Mouse (Mus musculus) liver, embryonic 14.5 days (tissue): Measurements from ENCODE around the gene Cbx8. TPM values are rescaled to one million over a fixed set of nuclear protein-coding genes. Genes with fewer than 3 reads are reported as not detected.
A peak's percentile ranks its signal among the peaks of the same experiment; 100 is the strongest.

Experiments
- ATAC-seq: fragments of 200-750 bp; cut with Nextera tagmentation; 2 replicates; pipeline ENCODE4 v1.8.0; 2017; ENCODE audit warnings: moderate number of reproducible peaks, mild to moderate bottlenecking, moderate library complexity; ENCODE audit not compliant: insufficient read depth
- DNase-seq, 3 experiments: peaks; one replicate each; pipeline ENCODE4 v3.0.0-alpha.2; 2012 to 2013; ENCODE audit warnings: low read depth in 3 of 3, low spot score in 3 of 3
- H3K27ac ChIP-seq: fragments of 300-500 bp; sonication (generic); 2 replicates; pipeline ENCODE4 v1.5.1; 2014; ENCODE audit warnings: moderate library complexity, mild to moderate bottlenecking, control low read depth, inconsistent platforms
- H3K27me3 ChIP-seq: fragments of 300-500 bp; sonication (generic); 2 replicates; pipeline ENCODE4 v1.6.1; 2014; ENCODE audit warnings: mild to moderate bottlenecking, low read length, moderate library complexity; ENCODE audit not compliant: control insufficient read depth, insufficient read depth
- H3K36me3 ChIP-seq: fragments of 300-500 bp; sonication (generic); replicated peaks from 2 replicates; pipeline ENCODE4 v1.6.1; 2014; ENCODE audit warnings: low read depth; ENCODE audit not compliant: control insufficient read depth, insufficient read depth
- H3K4me1 ChIP-seq, 2 experiments: fragments of 200-500 bp in 1 of 2; fragments of 300-500 bp in 1 of 2; sonication (generic) in 1 of 2; replicated peaks; 2 replicates each; pipeline ENCODE4 v1.6.1; 2012 to 2014; ENCODE audit warnings: antibody characterized with exemption in 1 of 2, inconsistent platforms in 1 of 2, low read length in 1 of 2; ENCODE audit not compliant: control insufficient read depth in 2 of 2, insufficient read depth in 2 of 2
- H3K4me2 ChIP-seq: fragments of 300-500 bp; sonication (generic); 2 replicates; pipeline ENCODE4 v1.6.1; 2014; ENCODE audit warnings: low read depth, mild to moderate bottlenecking, control low read depth, moderate library complexity
- H3K4me3 ChIP-seq, 2 experiments: fragments of 200-500 bp in 1 of 2; fragments of 300-500 bp in 1 of 2; sonication (generic) in 1 of 2; 2 replicates each; pipeline ENCODE4 v1.5.1; 2012 to 2014; ENCODE audit warnings: low read depth in 2 of 2, low read length in 2 of 2, mild to moderate bottlenecking in 2 of 2, control low read depth in 1 of 2, inconsistent platforms in 1 of 2, moderate library complexity in 1 of 2; ENCODE audit not compliant: insufficient read depth in 1 of 2
- H3K9ac ChIP-seq: fragments of 300-500 bp; sonication (generic); replicated peaks from 2 replicates; pipeline ENCODE4 v1.6.1; 2014; ENCODE audit warnings: mild to moderate bottlenecking, control low read depth, moderate library complexity
- H3K9me3 ChIP-seq: fragments of 300-500 bp; sonication (generic); 2 replicates; pipeline ENCODE4 v1.6.1; 2016; ENCODE audit warnings: low read length, mixed read lengths; ENCODE audit not compliant: control insufficient read depth
- CTCF ChIP-seq: IDR thresholded peaks from 2 replicates; pipeline ENCODE4 v1.5.1; 2016; ENCODE audit warnings: antibody characterized with exemption, low read depth, control low read depth
- EP300 ChIP-seq: IDR thresholded peaks from 2 replicates; pipeline ENCODE4 v1.6.1; 2016; ENCODE audit warnings: antibody characterized with exemption, low read depth
- WGBS: fragments of 180-500 bp; shearing (Covaris S2); extraction: QIAGEN DNeasy Blood & Tissue Kit; methylation state at CpG from one replicate; pipeline ENCODE4 v1.1.7; 2014; ENCODE audit not compliant: insufficient replicate concordance; 5-methylcytosine and 5-hydroxymethylcytosine counted together
- polyA plus RNA-seq, 2 experiments: library from polyadenylated mRNA; depleted of rRNA in 1 of 2; stranded (reverse) in 1 of 2; unstranded in 1 of 2; fragments of >200 nt; fragmentation: Nextera tagmentation in 1 of 2; extraction: Ambion mirVana in 1 of 2; gene quantifications; 2 replicates each; pipeline versions ENCODE4 v1.2.1 to v1.2.3; 2012 to 2014

The Cbx8 gene
- polyA plus RNA-seq, 2 experiments = 0.95 to 1.6 TPM

DNA sequence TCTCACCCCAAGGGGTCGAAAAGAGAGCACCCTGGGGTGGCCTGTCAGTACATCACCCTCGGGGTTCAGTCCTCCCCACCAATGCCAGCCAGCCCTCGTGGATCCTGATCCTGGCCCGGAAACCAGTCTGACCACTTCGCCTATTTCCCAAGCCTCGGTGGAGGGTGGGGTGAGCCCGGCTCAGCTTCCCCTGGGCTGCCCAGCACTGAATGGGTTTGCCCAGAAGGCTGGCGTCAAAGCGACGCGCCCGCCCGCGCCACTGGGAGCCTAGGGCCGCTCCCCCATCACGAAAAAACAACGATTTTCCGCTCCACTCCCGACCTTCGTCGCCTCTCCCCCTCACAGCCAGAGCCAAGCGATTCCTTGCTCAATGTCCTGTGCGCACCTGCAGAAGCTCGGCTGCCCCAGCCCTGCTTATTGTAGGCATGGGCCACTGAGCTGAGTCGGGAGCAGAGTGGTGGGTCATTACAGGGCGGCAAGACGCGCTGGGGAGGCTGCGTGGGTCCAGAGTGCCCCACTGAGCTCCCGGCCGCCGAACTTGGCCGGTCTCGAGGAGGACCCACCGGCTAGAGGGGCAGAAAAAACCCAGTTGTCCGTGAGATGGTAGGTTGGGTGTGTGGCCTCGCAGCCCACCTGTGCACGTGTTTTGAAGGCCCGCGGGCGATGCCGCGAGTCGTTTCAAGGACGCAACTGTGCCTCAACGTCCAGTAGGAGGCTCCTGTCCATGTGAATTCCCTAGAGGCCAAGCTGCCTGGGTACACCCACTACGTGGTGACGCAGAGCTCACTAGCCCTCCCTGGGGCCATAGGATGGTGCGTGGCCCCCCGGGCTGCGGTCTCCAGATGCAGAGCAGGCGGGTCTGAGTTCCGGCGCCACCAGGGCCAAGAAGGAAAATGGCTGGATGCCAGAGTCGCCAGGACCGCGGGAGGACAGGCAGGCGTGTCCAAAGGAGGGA, 17.5 kb upstream of the Cbx8 start:
- 2% methylated on average over 58 of the region's 58 CpGs for WGBS
- ATAC-seq (no peak), DNase-seq (no peak)
- TF ChIP-seq CTCF = peak; percentile 38
- TF ChIP-seq EP300 = no peak
- H3K9me3 ChIP-seq = no peaks in the 10 kb centered on the region
- H3K36me3 ChIP-seq = no peaks in the 10 kb centered on the region
- no peak overlapping the region for H3K4me2 ChIP-seq
- no peak overlapping the region for H3K4me3 ChIP-seq
- no peak overlapping the region for H3K27ac ChIP-seq
- no peaks in the 10 kb centered on the region; a peak in 1 of 4 replicates for H3K4me1 ChIP-seq
- H3K9ac ChIP-seq = no peak overlapping the region
- peaks cover 73% of the 10 kb centered on the region for H3K27me3 ChIP-seq

DNA sequence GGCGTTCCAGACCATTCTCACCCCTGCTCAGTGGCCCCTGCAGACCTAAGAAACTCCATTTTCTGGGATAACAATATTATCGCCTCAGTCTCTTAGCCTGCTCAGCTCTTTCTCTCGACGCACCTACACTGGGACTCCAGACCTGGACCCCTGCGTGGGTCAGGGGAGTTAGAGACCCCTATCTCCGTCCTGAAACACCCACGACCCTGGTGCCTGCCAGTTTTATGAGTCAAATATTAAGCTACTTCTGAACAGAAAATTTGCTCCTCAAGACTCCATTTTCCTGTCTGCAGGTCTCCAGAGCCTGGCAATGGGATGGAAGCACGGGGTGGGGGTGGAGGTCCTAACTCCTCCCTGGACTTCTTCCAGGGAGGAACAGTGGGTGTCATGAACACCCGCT, 16.5 kb upstream of the Cbx8 start:
- ATAC-seq = no peak
- no peaks in the 10 kb centered on the region for H3K9me3 ChIP-seq
- 2% methylated on average over 9 of the region's 9 CpGs for WGBS
- H3K9ac ChIP-seq = no peak overlapping the region
- H3K4me1 ChIP-seq = no peaks in the 10 kb centered on the region; a peak in 1 of 4 replicates
- H3K27ac ChIP-seq = no peak overlapping the region
- no peaks in the 10 kb centered on the region for H3K36me3 ChIP-seq
- TF ChIP-seq EP300 = no peak
- no peak for TF ChIP-seq CTCF
- H3K27me3 ChIP-seq = peaks cover 83% of the 10 kb centered on the region
- no peak for DNase-seq
- H3K4me3 ChIP-seq = peak overlapping the region in 1 of 2 experiments; percentile 55; a peak in 1 of 4 replicates
- peak overlapping the region; percentile 70 for H3K4me2 ChIP-seq

DNA sequence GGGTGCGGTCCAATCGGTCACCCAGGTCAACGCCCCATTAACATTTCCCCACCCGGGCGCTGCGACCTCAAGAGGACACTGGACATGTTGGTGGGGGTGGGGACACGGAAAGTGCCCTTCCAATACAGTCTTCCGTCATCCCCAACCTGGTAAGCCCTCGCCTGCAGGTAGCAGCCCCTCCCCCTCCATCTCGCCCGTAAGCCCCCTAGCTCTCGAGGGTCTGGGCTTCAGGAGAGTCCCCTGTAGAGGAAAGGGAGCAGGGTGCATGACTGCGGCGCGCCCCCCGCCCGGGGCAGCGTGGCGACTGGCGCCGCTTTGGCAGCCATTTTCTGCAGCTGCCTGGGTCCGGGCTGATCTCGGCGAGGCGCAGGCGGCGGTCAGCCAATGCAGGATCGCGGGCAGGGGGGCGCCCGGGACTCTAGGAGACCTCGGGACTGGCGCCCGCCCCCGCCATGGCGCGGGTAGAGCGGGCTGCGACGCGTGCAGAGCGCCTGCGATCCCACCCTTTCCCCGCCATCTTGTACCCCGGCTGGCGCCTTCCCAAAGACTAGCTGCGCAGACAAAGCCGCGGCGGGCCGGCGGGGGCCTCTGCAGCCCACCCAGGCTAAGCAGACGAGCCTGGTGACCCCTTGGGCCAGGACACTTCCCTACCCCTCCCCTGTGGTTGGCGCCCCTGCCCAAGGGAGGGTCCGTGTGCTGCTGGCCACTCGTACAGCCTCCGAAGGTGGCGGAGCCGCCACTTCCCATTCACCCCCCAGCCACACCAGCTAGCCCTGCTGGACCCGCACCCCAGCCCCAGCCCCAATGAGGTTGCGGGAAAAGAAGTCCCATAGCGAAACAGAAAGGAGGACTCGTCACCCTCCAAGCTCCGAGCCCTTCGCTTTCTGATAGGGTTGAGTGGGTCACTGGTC, 15.8 kb upstream of the Cbx8 start:
- H3K4me1 ChIP-seq = no peaks in the 10 kb centered on the region; a peak in 1 of 4 replicates
- ATAC-seq = no peak

DNA sequence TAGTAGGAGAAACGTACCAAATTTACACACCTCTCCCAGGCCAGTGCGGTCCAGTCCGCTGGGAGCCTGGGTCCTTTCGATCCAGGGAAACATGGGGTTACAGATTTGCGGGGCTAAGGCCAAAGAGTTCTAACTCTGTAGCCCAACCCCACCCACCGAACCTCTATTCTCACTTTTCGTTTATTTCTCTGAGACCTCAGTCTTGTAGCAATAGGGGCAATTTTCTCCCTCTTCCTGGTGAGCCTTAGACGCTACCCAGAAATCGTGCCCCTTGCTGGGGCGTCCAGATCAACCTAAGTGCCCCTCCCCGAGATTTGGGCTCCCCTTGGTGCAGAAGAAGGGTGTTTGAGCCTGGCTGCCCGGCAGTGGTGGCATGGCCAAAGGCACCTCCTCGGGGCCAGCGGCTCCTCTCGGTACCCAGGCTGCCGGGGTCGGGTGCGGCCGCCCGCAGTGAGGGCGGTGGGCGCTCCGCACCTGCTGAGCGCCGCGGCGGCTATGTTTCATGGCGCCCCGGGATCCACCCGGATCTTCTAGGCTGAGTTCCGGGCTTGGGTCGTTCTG, 14.9 kb upstream of the Cbx8 start:
- peak overlapping the region; percentile 70 for H3K4me2 ChIP-seq
- 3% methylated on average over 32 of the region's 32 CpGs for WGBS
- TF ChIP-seq CTCF = no peak
- no peak for TF ChIP-seq EP300
- no peak overlapping the region for H3K27ac ChIP-seq
- H3K9me3 ChIP-seq = no peaks in the 10 kb centered on the region
- H3K9ac ChIP-seq = no peak overlapping the region
- no peaks in the 10 kb centered on the region; a peak in 1 of 4 replicates for H3K4me1 ChIP-seq
- ATAC-seq = no peak
- H3K4me3 ChIP-seq = no peak overlapping the region
- peaks cover 100% of the 10 kb centered on the region for H3K27me3 ChIP-seq
- DNase-seq = no peak
- H3K36me3 ChIP-seq = no peaks in the 10 kb centered on the region

More for the DNA sequence above, 15.8 kb upstream of the Cbx8 start:
- Histone ChIP-seq H3K4me2 (peak overlapping the region; percentile 70), H3K27me3 (peaks cover 91% of the 10 kb centered on the region), H3K9me3 (no peaks in the 10 kb centered on the region), H3K9ac (peak overlapping the region; percentile 55), H3K36me3 (no peaks in the 10 kb centered on the region), H3K27ac (no peak overlapping the region), H3K4me3 (peak overlapping the region; percentile 55 to 57)
- TF ChIP-seq CTCF = no peak
- no peak for TF ChIP-seq EP300
- under 1% methylated on average over 65 of the region's 65 CpGs for WGBS
- DNase-seq = no peak
